Mouse (Mus musculus) intestine, embryonic 14.5 days (tissue): Measurements from ENCODE around the gene Olfr782. TPM values are rescaled to one million over a fixed set of nuclear protein-coding genes. Genes with fewer than 3 reads are reported as not detected.

Experiments used
- ATAC-seq: fragments of 200-750 bp; cut with Nextera tagmentation; replicated peaks from 2 replicates; pipeline ENCODE4 v1.8.0; 2017; ENCODE audit warnings: low read depth, moderate number of reproducible peaks, moderate TSS enrichment, moderate library complexity; ENCODE audit not compliant: low FRiP score, low TSS enrichment
- DNase-seq: peaks from one replicate; pipeline ENCODE4 v3.0.0-alpha.2; 2018; ENCODE audit warnings: low spot score
- H3K27ac ChIP-seq: fragments of 300-500 bp; sonication (generic); 2 replicates; pipeline ENCODE4 v1.5.1; 2014; ENCODE audit warnings: low read depth, mild to moderate bottlenecking, control low read depth
- H3K27me3 ChIP-seq: fragments of 300-500 bp; sonication (generic); replicated peaks from 2 replicates; pipeline ENCODE4 v1.6.1; 2014; ENCODE audit warnings: low read length, control low read depth; ENCODE audit not compliant: control insufficient read depth, insufficient read depth
- H3K36me3 ChIP-seq: fragments of 300-500 bp; sonication (generic); 2 replicates; pipeline ENCODE4 v1.6.1; 2014; ENCODE audit warnings: low read length, control low read depth; ENCODE audit not compliant: control insufficient read depth, insufficient read depth
- H3K4me1 ChIP-seq: fragments of 300-500 bp; sonication (generic); replicated peaks from 2 replicates; pipeline ENCODE4 v1.6.1; 2014; ENCODE audit warnings: low read length, control low read depth, mixed read lengths; ENCODE audit not compliant: control insufficient read depth, insufficient read depth
- H3K4me2 ChIP-seq: fragments of 300-500 bp; sonication (generic); 2 replicates; pipeline ENCODE4 v1.6.1; 2014; ENCODE audit warnings: low read length
- H3K4me3 ChIP-seq: fragments of 300-500 bp; sonication (generic); 2 replicates; pipeline ENCODE4 v1.5.1; 2014; ENCODE audit warnings: low read depth, low read length, control low read depth, mixed read lengths
- H3K9ac ChIP-seq: fragments of 300-500 bp; sonication (generic); 2 replicates; pipeline ENCODE4 v1.6.1; 2014; ENCODE audit warnings: mild to moderate bottlenecking, low read length
- H3K9me3 ChIP-seq: fragments of 300-500 bp; sonication (generic); 2 replicates; pipeline ENCODE4 v1.6.1; 2016; ENCODE audit warnings: low read length, control low read depth; ENCODE audit not compliant: control insufficient read depth
- WGBS: fragments of 180-500 bp; shearing (Covaris S2); extraction: QIAGEN DNeasy Blood & Tissue Kit; methylation state at CpG from one replicate; pipeline ENCODE4 v1.1.7; 2014; 5-methylcytosine and 5-hydroxymethylcytosine counted together
- polyA plus RNA-seq: library from polyadenylated mRNA; unstranded; fragments of >200 nt; fragmentation: Nextera tagmentation; extraction: Ambion mirVana; gene quantifications from 2 replicates; pipeline ENCODE4 v1.2.1, GENCODE M21; 2014

Gene Olfr782
- polyA plus RNA-seq, 1 experiment from 2014 or later, result not detected

- no peak within 1 kb of the TSS for H3K4me3 ChIP-seq
- H3K36me3 ChIP-seq, result no peaks in the 10 kb centered on the region
- DNase-seq (no peak), ATAC-seq (no peak)
- no peak within 1 kb of the TSS for H3K4me2 ChIP-seq
- H3K4me1 ChIP-seq, result no peaks in the 10 kb centered on the region
- no peaks in the 10 kb centered on the region for H3K9me3 ChIP-seq
- H3K27me3 ChIP-seq, result no peaks in the 10 kb centered on the region
- H3K27ac ChIP-seq, result no peak within 1 kb of the TSS
- H3K9ac ChIP-seq, result no peak within 1 kb of the TSS
Measured at GRCm38 (mm10) chr10:129383783-129384182, 35.1 kb downstream of the Olfr782 start, which contains the start of gene Olfr784. Gene Olfr784 (plus strand): TSS chr10:129384083.

- H3K27me3 ChIP-seq, result no peaks in the 10 kb centered on the region
Measured at GRCm38 (mm10) chr10:129400892-129401291, 52.2 kb downstream of the Olfr782 start.

More at GRCm38 (mm10) chr10:129400892-129401291, 52.2 kb downstream of the Olfr782 start:
- 47% methylated on average over 5 of the region's 5 CpGs for WGBS
- no peaks in the 10 kb centered on the region for H3K9me3 ChIP-seq
- no peak overlapping the region for H3K9ac ChIP-seq
- no peak overlapping the region for H3K27ac ChIP-seq
- no peaks in the 10 kb centered on the region for H3K4me1 ChIP-seq
- H3K4me3 ChIP-seq, result no peak overlapping the region
- DNase-seq (no peak), ATAC-seq (no peak)
- no peak overlapping the region for H3K4me2 ChIP-seq
- no peaks in the 10 kb centered on the region for H3K36me3 ChIP-seq

Other genes starting within 250 kb of the Olfr782 start
- gene Olfr768, start 249.5 kb upstream of the Olfr782 start, polyA plus RNA-seq, result not detected in 2 replicates
- not detected in 2 replicates for gene Olfr769, start 231.0 kb upstream of the Olfr782 start, polyA plus RNA-seq
- not detected in 2 replicates for gene Olfr770, start 209.9 kb upstream of the Olfr782 start, polyA plus RNA-seq
- gene Olfr771, start 184.1 kb upstream of the Olfr782 start, polyA plus RNA-seq, result not detected in 2 replicates
- not detected in 2 replicates for gene Olfr772, start 170.9 kb upstream of the Olfr782 start, polyA plus RNA-seq
- not detected in 2 replicates for gene Olfr773, start 161.4 kb upstream of the Olfr782 start, polyA plus RNA-seq
- gene Olfr774, start 112.6 kb upstream of the Olfr782 start, polyA plus RNA-seq, result not detected in 2 replicates
- not detected in 2 replicates for gene Olfr775, start 100.4 kb upstream of the Olfr782 start, polyA plus RNA-seq
- gene Olfr776, start 89.7 kb upstream of the Olfr782 start, polyA plus RNA-seq, result not detected in 2 replicates
- not detected in 2 replicates for gene Olfr777, start 77.4 kb upstream of the Olfr782 start, polyA plus RNA-seq
- gene Olfr780, start 30.7 kb upstream of the Olfr782 start, polyA plus RNA-seq, result not detected in 2 replicates
- gene Olfr781, start 20.0 kb upstream of the Olfr782 start, polyA plus RNA-seq, result not detected in 2 replicates
- 0.11 and 0.20 TPM in 2 replicates for gene Olfr784, start 35.2 kb downstream of the Olfr782 start, polyA plus RNA-seq
- gene Olfr785, start 56.6 kb downstream of the Olfr782 start, polyA plus RNA-seq, result not detected in 2 replicates
- gene Olfr786, start 78.5 kb downstream of the Olfr782 start, polyA plus RNA-seq, result not detected in 2 replicates
- not detected in 2 replicates for gene Olfr787, start 113.0 kb downstream of the Olfr782 start, polyA plus RNA-seq
- not detected in 2 replicates for gene Olfr788, start 122.1 kb downstream of the Olfr782 start, polyA plus RNA-seq
- gene Olfr789, start 135.9 kb downstream of the Olfr782 start, polyA plus RNA-seq, result not detected in 2 replicates
- gene Olfr790, start 149.6 kb downstream of the Olfr782 start, polyA plus RNA-seq, result not detected in 2 replicates
- gene Olfr791, start 172.9 kb downstream of the Olfr782 start, polyA plus RNA-seq, result not detected in 2 replicates
- not detected in 2 replicates for gene Olfr792, start 190.3 kb downstream of the Olfr782 start, polyA plus RNA-seq
- not detected in 2 replicates for gene Olfr794, start 218.8 kb downstream of the Olfr782 start, polyA plus RNA-seq